In the genomic region with DNA sequence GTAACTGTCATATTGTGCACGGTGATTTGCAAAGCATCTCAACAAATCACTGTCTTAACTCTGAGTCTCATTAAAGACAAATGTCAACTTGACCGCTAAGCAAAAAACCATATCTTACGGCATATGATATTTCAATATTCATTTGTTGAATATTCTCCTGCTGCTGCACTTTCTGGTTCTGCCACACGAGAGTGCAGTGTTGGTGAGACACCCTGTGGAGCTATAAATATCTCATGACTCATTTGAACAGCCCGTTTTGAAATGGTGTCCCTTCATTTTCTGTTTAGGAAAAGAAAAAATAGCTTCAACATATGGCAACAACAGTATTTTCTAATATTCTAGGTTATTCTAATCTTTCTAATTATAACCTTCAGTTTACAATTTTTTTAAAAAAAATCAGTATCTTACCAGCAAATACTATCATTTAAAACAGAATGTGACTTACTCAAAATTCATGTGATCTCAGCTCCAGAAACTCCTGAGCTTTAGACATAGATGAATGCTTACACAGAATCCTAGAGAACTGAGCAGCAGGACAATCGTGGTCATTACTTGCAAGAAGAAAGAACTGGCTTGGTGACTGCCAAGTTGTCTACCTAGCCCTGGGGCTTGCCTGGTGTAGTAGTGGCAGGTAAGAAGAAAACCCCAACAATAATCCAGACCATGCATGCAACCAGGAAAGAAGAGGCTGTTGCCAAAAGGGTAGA, we compare ENCODE assay signal across 21 mouse cellular contexts. TPM values are rescaled to one million over a fixed set of nuclear protein-coding genes. Genes with fewer than 3 reads are reported as not detected.
A peak's percentile ranks its signal among the peaks of the same experiment; 100 is the strongest.
DNase-seq lines count a peak whose midpoint lies in the region; ATAC-seq and TF ChIP-seq lines count a peak whose summit lies in the region.
"Had no signal": no experiment of that assay in that cellular context is flagged by ENCODE, and none has a peak within 500 bp of the region (broad histone marks: within the 10 kb centered on the region; RNA-seq: fewer than 3 reads in every experiment).

No protein-coding gene starts in this region.

- TF ChIP-seq CTCF in stomach, postnatal 0 days (IDR thresholded peaks at IDR 0.05; ENCODE audit: low read depth), result peak; percentile 46

- no peaks in the 10 kb centered on the region for H3K9me3 ChIP-seq in heart, embryonic 12.5 days (replicated peaks)
- no peaks in the 10 kb centered on the region for H3K9me3 ChIP-seq in stomach, postnatal 0 days (ENCODE audit: control insufficient read depth, low read length)
- H3K9me3 ChIP-seq: embryonic facial prominence, embryonic 15.5 days; forebrain, embryonic 13.5 days; hindbrain, embryonic 15.5 days; limb, embryonic 15.5 days; neural tube, embryonic 13.5 days; stomach, embryonic 15.5 days had no signal

- H3K36me3 ChIP-seq in heart, embryonic 12.5 days, result no peaks in the 10 kb centered on the region
- no peaks in the 10 kb centered on the region for H3K36me3 ChIP-seq in stomach, postnatal 0 days (ENCODE audit: control insufficient read depth, insufficient read depth, low read length)
- H3K36me3 ChIP-seq: embryonic facial prominence, embryonic 15.5 days; hindbrain, embryonic 15.5 days; limb, embryonic 15.5 days; neural tube, embryonic 13.5 days; stomach, embryonic 15.5 days had no signal

- H3K4me3 ChIP-seq in heart, embryonic 12.5 days, result no peak overlapping the region
- no peak overlapping the region for H3K4me3 ChIP-seq in stomach, postnatal 0 days (ENCODE audit: low read depth, low read length)
- H3K4me3 ChIP-seq: embryonic facial prominence, embryonic 15.5 days; forebrain, embryonic 13.5 days; hindbrain, embryonic 15.5 days; limb, embryonic 15.5 days; neural tube, embryonic 13.5 days; stomach, embryonic 15.5 days had no signal

- no peak for ATAC-seq in heart, embryonic 12.5 days (ENCODE audit: insufficient number of reproducible peaks, low FRiP score)
- no peak for ATAC-seq in stomach, postnatal 0 days (ENCODE audit: low FRiP score, low TSS enrichment)
- ATAC-seq: forebrain, embryonic 13.5 days had no signal

- no peaks in the 10 kb centered on the region for H3K27me3 ChIP-seq in heart, embryonic 12.5 days (replicated peaks)
- no peaks in the 10 kb centered on the region for H3K27me3 ChIP-seq in stomach, postnatal 0 days (ENCODE audit: control insufficient read depth, insufficient read depth, low read length)
- H3K27me3 ChIP-seq: embryonic facial prominence, embryonic 15.5 days; forebrain, embryonic 13.5 days; hindbrain, embryonic 15.5 days; limb, embryonic 15.5 days; neural tube, embryonic 13.5 days; stomach, embryonic 15.5 days had no signal

- H3K4me1 ChIP-seq in heart, embryonic 12.5 days (replicated peaks), result no peaks in the 10 kb centered on the region
- no peaks in the 10 kb centered on the region for H3K4me1 ChIP-seq in stomach, postnatal 0 days (replicated peaks; ENCODE audit: control insufficient read depth, insufficient read depth)
- H3K4me1 ChIP-seq: embryonic facial prominence, embryonic 15.5 days; forebrain, embryonic 13.5 days; hindbrain, embryonic 15.5 days; limb, embryonic 15.5 days; neural tube, embryonic 13.5 days; stomach, embryonic 15.5 days had no signal

- H3K4me2 ChIP-seq in heart, embryonic 12.5 days, result no peak overlapping the region
- H3K4me2 ChIP-seq in stomach, postnatal 0 days (replicated peaks; ENCODE audit: low read depth), result no peak overlapping the region
- H3K4me2 ChIP-seq: embryonic facial prominence, embryonic 15.5 days; forebrain, embryonic 13.5 days; hindbrain, embryonic 15.5 days; limb, embryonic 15.5 days; neural tube, embryonic 13.5 days; stomach, embryonic 15.5 days had no signal

- DNase-seq in heart, postnatal 4 days, result peak; percentile 12
- peak; percentile 46 for DNase-seq in right cerebral cortex, adult 18-20 months
- no peak for DNase-seq in right cerebral cortex, postnatal 10 days (ENCODE audit: low spot score in 2 of 2)
- peak; percentile 80 for DNase-seq in brain, adult 2 months (ENCODE audit: low read depth, low spot score)
- DNase-seq in stomach, postnatal 0 days (ENCODE audit: low spot score), result no peak
- no peak for DNase-seq in B cell, adult 2 months
- DNase-seq in urinary bladder, postnatal 14 days (ENCODE audit: low spot score), result no peak
- DNase-seq: adrenal gland, adult 8-10 months; cerebellum, adult 8-10 months; kidney, adult 2 months; kidney, postnatal 4 days; lung, adult 18-20 months; midbrain, embryonic 14.5 days; thymus, postnatal 14 days had no signal

- no peak for TF ChIP-seq EP300 in stomach, postnatal 0 days (optimal IDR thresholded peaks at IDR 0.05)

- no peak overlapping the region for H3K27ac ChIP-seq in heart, embryonic 12.5 days (ENCODE audit: poor library complexity, severe bottlenecking)
- no peak overlapping the region for H3K27ac ChIP-seq in stomach, postnatal 0 days (replicated peaks)
- H3K27ac ChIP-seq: embryonic facial prominence, embryonic 15.5 days; forebrain, embryonic 13.5 days; hindbrain, embryonic 15.5 days; limb, embryonic 15.5 days; neural tube, embryonic 13.5 days; stomach, embryonic 15.5 days had no signal

- WGBS in heart, embryonic 12.5 days, result 50% methylated on average over 6 of the region's 6 CpGs
- 59% methylated on average over 6 of the region's 6 CpGs for WGBS in stomach, postnatal 0 days

- no peak overlapping the region for H3K9ac ChIP-seq in heart, embryonic 12.5 days
- H3K9ac ChIP-seq in stomach, postnatal 0 days (ENCODE audit: low read length), result no peak overlapping the region
- H3K9ac ChIP-seq: embryonic facial prominence, embryonic 15.5 days; forebrain, embryonic 13.5 days; hindbrain, embryonic 15.5 days; limb, embryonic 15.5 days; neural tube, embryonic 13.5 days; stomach, embryonic 15.5 days had no signal

RNA-seq across cellular contexts. Expression of a gene that starts 14.9 kb away (rescaled TPM):
- 10 to 100 TPM; 26.7 to 28.7 TPM for total RNA-seq in heart, postnatal 4 days (2021)
- polyA plus RNA-seq in heart, embryonic 12.5 days (2016; fragmentation: Nextera tagmentation; extraction: Ambion mirVana), result 29.8 and 30.5 TPM in 2 replicates
- 14.6 and 15.7 TPM in 2 replicates for polyA plus RNA-seq in stomach, postnatal 0 days (2015; fragmentation: Nextera tagmentation; extraction: Ambion mirVana)

Comparison
In these comparisons a context has a peak if more than half of its experiments do, and no peak if none do; other contexts are left out.
1. DNase-seq: peak in heart, postnatal 4 days (single experiment), right cerebral cortex, adult 18-20 months (single experiment) and brain, adult 2 months (single experiment); none in right cerebral cortex, postnatal 10 days (0 of 2), stomach, postnatal 0 days (single experiment), B cell, adult 2 months (0 of 2) and urinary bladder, postnatal 14 days (single experiment).